Mouse (Mus musculus) heart, embryonic 15.5 days (tissue): ENCODE measurements around the gene Osbpl2. TPM values are rescaled to one million over a fixed set of nuclear protein-coding genes. Genes with fewer than 3 reads are reported as not detected.
A peak's percentile ranks its signal among the peaks of the same experiment; 100 is the strongest.

ENCODE experiments used
- ATAC-seq: fragments of 200-750 bp; cut with Nextera tagmentation; replicated peaks from 2 replicates; pipeline ENCODE4 v1.8.0; 2017; ENCODE audit warnings: low read depth, moderate TSS enrichment; ENCODE audit not compliant: insufficient number of reproducible peaks, insufficient read depth, low FRiP score
- H3K27ac ChIP-seq: fragments of 300-500 bp; sonication (generic); 2 replicates; pipeline ENCODE4 v1.5.1; 2015; ENCODE audit warnings: mild to moderate bottlenecking, inconsistent platforms
- H3K27me3 ChIP-seq: fragments of 300-500 bp; sonication (generic); 2 replicates; pipeline ENCODE4 v1.6.1; 2015; ENCODE audit warnings: inconsistent platforms
- H3K36me3 ChIP-seq: fragments of 300-500 bp; sonication (generic); 2 replicates; pipeline ENCODE4 v1.6.1; 2015; ENCODE audit warnings: mild to moderate bottlenecking, inconsistent platforms
- H3K4me1 ChIP-seq: fragments of 300-500 bp; sonication (generic); replicated peaks from 2 replicates; pipeline ENCODE4 v1.6.1; 2015; ENCODE audit warnings: inconsistent platforms
- H3K4me2 ChIP-seq: fragments of 300-500 bp; sonication (generic); 2 replicates; pipeline ENCODE4 v1.6.1; 2015; ENCODE audit warnings: inconsistent platforms, mild to moderate bottlenecking, moderate library complexity
- H3K4me3 ChIP-seq: fragments of 300-500 bp; sonication (generic); 2 replicates; pipeline ENCODE4 v1.5.1; 2015; ENCODE audit warnings: mild to moderate bottlenecking, inconsistent platforms
- H3K9ac ChIP-seq: fragments of 300-500 bp; sonication (generic); 2 replicates; pipeline ENCODE4 v1.6.1; 2015; ENCODE audit warnings: mild to moderate bottlenecking, inconsistent platforms
- H3K9me3 ChIP-seq: fragments of 300-500 bp; sonication (generic); replicated peaks from 2 replicates; pipeline ENCODE4 v1.6.1; 2016; ENCODE audit warnings: inconsistent platforms
- WGBS: fragments of 180-500 bp; shearing (Covaris S2); methylation state at CpG from one replicate; pipeline ENCODE4 v1.1.7; 2015; ENCODE audit warnings: mixed read lengths; 5-methylcytosine and 5-hydroxymethylcytosine counted together
- microRNA-seq: library from miRNA; unstranded; fragments of <30 nt; microRNA quantifications from one replicate; pipeline ENCODE4, GENCODE M21; 2016
- polyA plus RNA-seq: library from polyadenylated mRNA; unstranded; fragments of >200 nt; fragmentation: Nextera tagmentation; extraction: Ambion mirVana; gene quantifications from 2 replicates; pipeline ENCODE4 v1.2.1, GENCODE M21; 2015

Osbpl2 gene
- polyA plus RNA-seq, 1 experiment from 2014 or later = 31.5 TPM

DNA sequence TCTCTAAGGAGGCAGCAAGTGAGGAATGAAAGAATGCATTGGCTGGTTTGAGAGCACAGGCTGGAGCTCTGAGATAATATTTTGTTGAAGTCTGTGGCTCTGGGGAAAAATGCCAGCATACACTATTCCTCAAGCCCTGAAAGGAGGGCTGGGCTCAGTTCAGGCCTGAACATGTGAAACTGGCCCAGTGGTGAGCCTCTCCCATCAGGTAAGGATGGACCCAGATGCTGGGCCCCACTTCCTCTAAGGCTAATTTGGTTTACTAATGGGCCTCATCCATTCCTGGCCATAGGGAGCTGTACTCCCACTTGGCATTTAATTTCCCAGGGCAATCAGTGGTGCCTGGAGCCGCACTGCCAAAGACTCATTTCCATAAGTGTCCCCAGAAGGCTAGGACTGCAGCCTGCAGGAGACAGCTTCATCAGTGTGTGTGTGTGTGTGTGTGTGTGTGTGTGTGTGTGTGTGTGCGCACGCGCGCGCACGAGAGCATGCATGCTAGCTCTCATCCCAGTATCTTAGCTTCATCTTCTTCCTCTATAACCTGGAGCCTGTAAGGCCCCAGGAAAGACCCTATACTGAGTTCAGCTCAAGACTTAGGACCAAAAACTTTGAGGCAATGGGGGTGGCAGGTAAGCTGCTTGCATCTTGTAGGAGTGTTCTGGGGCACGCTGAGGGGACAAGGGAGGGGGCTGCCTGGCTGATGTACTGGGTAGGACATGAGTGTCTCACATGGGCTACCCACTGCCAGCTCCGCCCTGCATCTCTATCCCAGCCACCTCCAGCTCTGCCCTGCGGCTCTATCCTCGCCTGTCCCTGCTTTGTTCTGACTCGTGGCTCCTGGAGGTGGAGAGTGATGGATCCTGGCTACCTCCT lies 86.2 kb downstream of the Osbpl2 start:
- Histone ChIP-seq H3K4me2 (no peak overlapping the region), H3K27ac (no peak overlapping the region), H3K27me3 (no peaks in the 10 kb centered on the region), H3K36me3 (peaks cover 4% of the 10 kb centered on the region; the same call in 1 of the 2 replicates), H3K4me1 (peaks cover 8% of the 10 kb centered on the region), H3K4me3 (no peak overlapping the region), H3K9ac (no peak overlapping the region), H3K9me3 (no peaks in the 10 kb centered on the region)
- ATAC-seq = no peak
- WGBS = 86% methylated on average over 12 of the region's 12 CpGs

DNA sequence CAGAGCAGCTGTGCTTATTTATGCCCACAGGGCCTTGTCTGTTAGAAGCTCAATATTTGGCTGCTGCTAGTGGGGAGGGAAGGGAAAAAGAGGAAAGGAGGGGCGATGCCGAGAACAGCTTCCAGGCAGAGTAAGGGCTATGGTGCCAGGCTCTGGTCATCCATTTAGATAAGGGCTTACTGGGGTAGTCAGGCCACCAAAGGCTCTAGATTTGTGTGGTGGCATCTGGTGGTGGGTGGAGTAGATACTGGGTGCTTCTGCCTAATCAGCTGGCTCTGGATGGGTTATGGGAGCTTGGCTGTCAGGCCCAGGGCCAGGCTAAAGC lies 86.8 kb downstream of the Osbpl2 start:
- ATAC-seq = no peak
- Histone ChIP-seq H3K36me3 (0 out of 2 replicates have a peak, but pooled peaks cover 4% of the 10 kb centered on the region), H3K4me3 (no peak overlapping the region), H3K9ac (no peak overlapping the region), H3K27me3 (no peaks in the 10 kb centered on the region), H3K27ac (no peak overlapping the region), H3K4me1 (peaks cover 8% of the 10 kb centered on the region), H3K9me3 (no peaks in the 10 kb centered on the region), H3K4me2 (no peak overlapping the region)
- 79% methylated on average over 2 of the region's 2 CpGs for WGBS

DNA sequence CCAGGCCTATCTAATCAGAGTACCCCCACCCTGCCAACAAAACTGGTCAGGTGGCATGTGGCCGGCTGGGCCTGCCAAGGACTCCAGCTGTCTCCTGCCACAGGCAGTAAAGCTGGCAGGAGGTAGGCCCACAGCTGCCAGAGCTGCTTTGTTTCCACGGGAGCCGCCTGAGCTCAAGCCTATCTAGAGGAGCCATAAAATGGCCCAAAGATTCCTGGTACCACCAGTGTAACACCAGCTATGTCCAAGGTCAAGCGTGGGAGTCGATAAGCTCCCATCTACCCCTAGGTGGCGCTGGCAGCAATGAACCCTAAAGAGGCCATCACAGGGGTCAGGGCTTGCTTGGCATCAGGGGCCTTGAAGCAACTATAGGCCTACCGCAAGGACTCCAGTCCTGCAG lies 88.7 kb downstream of the Osbpl2 start:
- no peak for ATAC-seq
- no peaks in the 10 kb centered on the region for H3K9me3 ChIP-seq
- no peak overlapping the region for H3K4me3 ChIP-seq
- H3K36me3 ChIP-seq = no peaks in the 10 kb centered on the region
- peaks cover 8% of the 10 kb centered on the region for H3K4me1 ChIP-seq
- peak overlapping the region; percentile 43 for H3K27ac ChIP-seq
- WGBS = 58% methylated on average over 7 of the region's 7 CpGs
- no peak overlapping the region for H3K4me2 ChIP-seq
- H3K9ac ChIP-seq = no peak overlapping the region
- no peaks in the 10 kb centered on the region for H3K27me3 ChIP-seq

DNA sequence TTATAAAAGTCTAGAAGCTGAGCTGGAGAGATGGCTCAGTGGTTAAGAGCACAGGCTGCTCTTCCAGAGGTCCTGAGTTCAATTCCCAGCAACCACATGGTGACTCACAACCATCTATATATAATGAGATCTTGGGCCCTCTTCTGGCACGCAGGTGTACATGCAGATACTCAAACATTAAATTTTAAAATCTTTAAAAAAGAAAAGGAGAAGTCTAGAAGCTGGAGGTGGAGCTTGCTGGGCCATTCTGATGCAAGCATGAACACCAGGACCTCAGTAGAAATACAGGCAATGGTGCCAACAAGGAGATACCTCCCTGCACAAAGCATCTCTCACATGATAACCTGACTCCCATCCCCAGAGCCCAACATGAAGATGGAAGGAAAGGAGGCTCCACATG lies 89.9 kb downstream of the Osbpl2 start:
- Histone ChIP-seq H3K4me3 (no peak overlapping the region), H3K9me3 (no peaks in the 10 kb centered on the region), H3K4me1 (peaks cover 8% of the 10 kb centered on the region), H3K9ac (no peak overlapping the region), H3K4me2 (no peak overlapping the region), H3K27me3 (no peaks in the 10 kb centered on the region), H3K36me3 (no peaks in the 10 kb centered on the region), H3K27ac (no peak overlapping the region)
- no peak for ATAC-seq
- WGBS = 77% methylated on average over 1 of the region's 1 CpGs

DNA sequence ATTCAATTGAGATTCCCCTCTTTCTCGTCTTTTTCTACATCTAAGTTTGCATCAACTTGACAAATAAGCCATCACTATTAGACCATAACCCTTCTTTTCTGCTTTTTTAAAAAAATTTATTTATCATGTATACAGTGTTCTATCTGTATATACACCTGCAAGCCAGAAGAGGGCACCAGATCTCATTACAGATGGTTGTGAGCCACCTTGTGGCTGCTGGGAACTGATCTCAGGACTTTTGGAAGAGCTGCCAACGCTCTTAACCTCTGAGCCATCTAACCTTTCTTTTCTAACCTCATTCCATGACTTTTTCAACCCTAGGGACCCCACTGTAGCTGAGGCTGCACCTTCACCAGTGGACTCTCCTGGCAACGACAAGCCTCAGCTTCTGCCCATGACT lies 93.1 kb downstream of the Osbpl2 start:
- no peaks in the 10 kb centered on the region for H3K9me3 ChIP-seq
- WGBS = 89% methylated on average over 3 of the region's 3 CpGs
- no peak overlapping the region for H3K9ac ChIP-seq
- H3K27ac ChIP-seq = no peak overlapping the region
- H3K4me2 ChIP-seq = no peak overlapping the region
- ATAC-seq = no peak
- no peak overlapping the region for H3K4me3 ChIP-seq
- no peaks in the 10 kb centered on the region for H3K36me3 ChIP-seq
- no peaks in the 10 kb centered on the region for H3K27me3 ChIP-seq
- peaks cover 37% of the 10 kb centered on the region for H3K4me1 ChIP-seq

Small RNAs within 50 kb of the gene (microRNA-seq; reads per million reads assigned to microRNA genes)
- gene Mir7005 = not detected

Other genes starting within 250 kb of the Osbpl2 start
- gene Taf4, start 142.7 kb upstream of the Osbpl2 start, polyA plus RNA-seq = 1.9 and 2.1 TPM in 2 replicates
- 5.5 and 6.3 TPM in 2 replicates for gene Lsm14b, start 94.3 kb upstream of the Osbpl2 start, polyA plus RNA-seq
- gene Psma7, start 76.9 kb upstream of the Osbpl2 start, polyA plus RNA-seq = 347 and 368 TPM in 2 replicates
- gene Ss18l1, start 76.8 kb upstream of the Osbpl2 start, polyA plus RNA-seq = 2.5 and 4.1 TPM in 2 replicates
- gene Mtg2, start 48.7 kb upstream of the Osbpl2 start, polyA plus RNA-seq = 24.4 and 25.8 TPM in 2 replicates
- not detected in 2 replicates for gene Hrh3, start 14.8 kb upstream of the Osbpl2 start, polyA plus RNA-seq
- 123 and 139 TPM in 2 replicates for gene Adrm1, start 52.2 kb downstream of the Osbpl2 start, polyA plus RNA-seq
- 21.9 and 29.1 TPM in 2 replicates for gene Lama5, start 106.6 kb downstream of the Osbpl2 start, polyA plus RNA-seq
- 259 and 352 TPM in 2 replicates for gene Rps21, start 138.1 kb downstream of the Osbpl2 start, polyA plus RNA-seq
- 8.4 and 10.5 TPM in 2 replicates for gene Cables2, start 154.2 kb downstream of the Osbpl2 start, polyA plus RNA-seq
- gene Rbbp8nl, start 170.6 kb downstream of the Osbpl2 start, polyA plus RNA-seq = 0.06 and 0.28 TPM in 2 replicates
- 5.3 and 7.9 TPM in 2 replicates for gene Gata5, start 215.4 kb downstream of the Osbpl2 start, polyA plus RNA-seq